Mouse (Mus musculus) thymus, adult 2 months (tissue): ENCODE measurements around the gene Larp6.

Experiments
- CTCF ChIP-seq: fragments of 200-500 bp; IDR thresholded peaks from 2 replicates; pipeline ENCODE4 v1.5.1; 2012; ENCODE audit warnings: mild to moderate bottlenecking, control low read depth, low read length, moderate library complexity, borderline replicate concordance; ENCODE audit not compliant: control insufficient read depth, poor library complexity, insufficient read depth; ENCODE audit errors: extremely low read depth
- POLR2A ChIP-seq: fragments of 200-500 bp; IDR thresholded peaks from 2 replicates; pipeline ENCODE4 v1.6.1; 2012; ENCODE audit warnings: mild to moderate bottlenecking, low read length, control low read depth, moderate library complexity; ENCODE audit not compliant: control insufficient read depth, poor library complexity, insufficient read depth; ENCODE audit errors: extremely low read depth

DNA sequence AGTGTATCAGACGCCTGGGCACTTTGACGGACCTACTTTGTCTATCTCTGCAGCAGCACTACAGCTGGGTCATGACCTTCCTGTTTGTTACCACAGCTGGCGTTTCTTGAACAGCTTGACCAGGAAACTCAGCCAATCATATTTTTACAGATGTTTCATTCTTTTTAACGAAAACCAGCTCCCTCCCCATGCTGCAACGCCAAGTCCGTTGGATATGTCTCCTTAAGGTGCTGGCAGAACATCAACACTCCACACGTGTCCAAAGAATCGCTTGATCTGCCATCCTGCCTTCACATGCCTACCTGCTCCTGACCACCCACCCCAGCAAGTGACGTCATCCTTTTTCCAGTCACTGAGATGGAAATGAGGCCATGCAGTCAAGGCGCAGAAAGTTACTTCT lies 28.6 kb downstream of the Larp6 start:
- TF ChIP-seq CTCF (no peak), POLR2A (no peak)
